Mouse (Mus musculus) midbrain, embryonic 14.5 days (tissue): Measurements from ENCODE around the gene Stat6. TPM values are rescaled to one million over a fixed set of nuclear protein-coding genes. Genes with fewer than 3 reads are reported as not detected.

Experiments used
- ATAC-seq: fragments of 200-750 bp; cut with Nextera tagmentation; 2 replicates; pipeline ENCODE4 v1.8.0; 2017; ENCODE audit warnings: moderate number of reproducible peaks, moderate library complexity; ENCODE audit not compliant: low FRiP score, low TSS enrichment
- DNase-seq: peaks from one replicate; pipeline ENCODE4 v3.0.0-alpha.2; 2015
- H3K27ac ChIP-seq: fragments of 300-500 bp; sonication (generic); replicated peaks from 2 replicates; pipeline ENCODE4 v1.5.1; 2014; ENCODE audit warnings: mild to moderate bottlenecking, low read depth, low read length, moderate library complexity
- H3K27me3 ChIP-seq: fragments of 300-500 bp; sonication (generic); 2 replicates; pipeline ENCODE4 v1.6.1; 2014; ENCODE audit warnings: low read length, control low read depth, mixed read lengths; ENCODE audit not compliant: control insufficient read depth, insufficient read depth
- H3K36me3 ChIP-seq: fragments of 300-500 bp; sonication (generic); 2 replicates; pipeline ENCODE4 v1.6.1; 2014; ENCODE audit warnings: low read length, control low read depth; ENCODE audit not compliant: control insufficient read depth, insufficient read depth
- H3K4me1 ChIP-seq: fragments of 300-500 bp; sonication (generic); 2 replicates; pipeline ENCODE4 v1.6.1; 2014; ENCODE audit warnings: mild to moderate bottlenecking, antibody characterized with exemption, low read length, control low read depth; ENCODE audit not compliant: control insufficient read depth, insufficient read depth
- H3K4me2 ChIP-seq: fragments of 300-500 bp; sonication (generic); 2 replicates; pipeline ENCODE4 v1.6.1; 2014; ENCODE audit warnings: mild to moderate bottlenecking, low read length, moderate library complexity
- H3K4me3 ChIP-seq: fragments of 300-500 bp; sonication (generic); replicated peaks from 2 replicates; pipeline ENCODE4 v1.5.1; 2014; ENCODE audit warnings: low read depth, low read length
- H3K9ac ChIP-seq: fragments of 300-500 bp; sonication (generic); replicated peaks from 2 replicates; pipeline ENCODE4 v1.6.1; 2014; ENCODE audit warnings: mild to moderate bottlenecking, low read length, moderate library complexity
- H3K9me3 ChIP-seq: fragments of 300-500 bp; sonication (generic); 2 replicates; pipeline ENCODE4 v1.6.1; 2016; ENCODE audit warnings: low read length, control low read depth, mixed read lengths; ENCODE audit not compliant: control insufficient read depth
- WGBS: fragments of 180-500 bp; shearing (Covaris S2); extraction: QIAGEN DNeasy Blood & Tissue Kit; methylation state at CpG from one replicate; pipeline ENCODE4 v1.1.7; 2014; 5-methylcytosine and 5-hydroxymethylcytosine counted together
- polyA plus RNA-seq: library from polyadenylated mRNA; unstranded; fragments of >200 nt; fragmentation: Nextera tagmentation; extraction: Ambion mirVana; gene quantifications from 2 replicates; pipeline ENCODE4 v1.2.1, GENCODE M21; 2014

The Stat6 gene
- polyA plus RNA-seq, 1 experiment from 2014 or later: 4.0 TPM

DNA sequence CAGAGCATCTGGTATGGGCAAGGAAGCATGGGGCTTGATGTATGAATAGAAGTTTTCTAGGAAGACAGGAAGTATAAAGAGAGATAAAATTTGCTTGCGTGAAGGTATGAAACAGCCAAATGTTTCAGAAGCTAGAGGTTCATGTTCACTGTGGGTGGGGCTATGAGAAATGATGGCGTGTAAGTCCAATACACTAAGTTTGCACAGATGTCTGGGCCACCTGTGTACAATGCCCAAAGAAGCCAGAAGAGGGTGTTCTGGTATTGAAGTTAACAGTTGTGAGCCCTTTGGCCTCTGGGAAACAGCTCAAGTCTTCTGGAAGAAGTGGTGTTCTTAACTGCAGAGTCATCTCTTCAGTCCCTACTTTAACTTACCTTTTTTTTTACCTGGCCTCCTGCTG is 27.4 kb downstream of the Stat6 start:
- Histone ChIP-seq H3K9me3 (no peaks in the 10 kb centered on the region), H3K27me3 (peaks cover 28% of the 10 kb centered on the region), H3K27ac (no peak overlapping the region), H3K36me3 (no peaks in the 10 kb centered on the region), H3K4me1 (peaks cover 10% of the 10 kb centered on the region; the same call in 1 of the 2 replicates), H3K4me3 (no peak overlapping the region), H3K9ac (no peak overlapping the region), H3K4me2 (no peak overlapping the region)
- ATAC-seq (no peak), DNase-seq (no peak)
- 89% methylated on average over 2 of the region's 2 CpGs for WGBS

- no peak for DNase-seq
- WGBS: 49% methylated on average over 2 of the region's 2 CpGs
- H3K4me3 ChIP-seq: no peak overlapping the region
- no peaks in the 10 kb centered on the region for H3K9me3 ChIP-seq
- no peak overlapping the region for H3K9ac ChIP-seq
- H3K4me1 ChIP-seq: peaks cover 3% of the 10 kb centered on the region; the same call in 1 of the 2 replicates
- no peaks in the 10 kb centered on the region for H3K36me3 ChIP-seq
- no peak overlapping the region for H3K27ac ChIP-seq
- peaks cover 17% of the 10 kb centered on the region for H3K27me3 ChIP-seq
- no peak for ATAC-seq
- H3K4me2 ChIP-seq: no peak overlapping the region
Measured at GRCm38 (mm10) chr10:127671276-127671675, 28.5 kb downstream of the Stat6 start.

DNA sequence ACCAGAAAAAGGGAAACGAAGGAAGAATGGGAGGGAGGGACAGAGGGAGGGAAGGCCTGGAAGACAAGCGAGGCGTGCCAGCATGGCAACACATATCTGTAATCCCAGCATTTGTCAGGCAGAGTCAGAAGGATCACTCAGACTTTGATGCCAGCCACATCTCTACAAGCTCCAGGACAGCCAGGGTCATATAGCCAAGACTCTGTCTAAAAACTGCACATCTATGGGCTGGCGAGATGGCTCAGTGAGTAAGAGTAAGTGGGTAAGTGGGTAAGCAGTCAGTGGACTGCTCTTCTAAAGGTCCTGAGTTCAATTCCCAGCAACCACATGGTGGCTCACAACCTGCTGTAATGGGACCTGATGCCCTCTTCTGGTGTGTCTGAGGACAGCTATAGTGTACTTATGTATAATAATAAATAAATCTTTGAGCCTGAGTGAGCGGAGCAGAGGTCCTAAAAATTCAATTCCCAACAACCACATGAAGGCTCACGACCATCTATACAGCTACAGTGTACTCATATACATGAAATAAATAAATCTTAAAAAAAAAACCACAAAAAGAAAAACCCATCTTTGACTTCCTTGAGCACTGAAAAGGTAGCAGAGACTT is 31.4 kb downstream of the Stat6 start:
- DNase-seq: no peak
- no peak for ATAC-seq
- no peak overlapping the region for H3K4me2 ChIP-seq
- H3K4me3 ChIP-seq: no peak overlapping the region
- H3K27ac ChIP-seq: no peak overlapping the region
- WGBS: 93% methylated on average over 6 of the region's 6 CpGs
- no peak overlapping the region for H3K9ac ChIP-seq
- H3K9me3 ChIP-seq: no peaks in the 10 kb centered on the region
- peaks cover 3% of the 10 kb centered on the region; the same call in 1 of the 2 replicates for H3K4me1 ChIP-seq
- no peaks in the 10 kb centered on the region for H3K27me3 ChIP-seq
- no peaks in the 10 kb centered on the region for H3K36me3 ChIP-seq

DNA sequence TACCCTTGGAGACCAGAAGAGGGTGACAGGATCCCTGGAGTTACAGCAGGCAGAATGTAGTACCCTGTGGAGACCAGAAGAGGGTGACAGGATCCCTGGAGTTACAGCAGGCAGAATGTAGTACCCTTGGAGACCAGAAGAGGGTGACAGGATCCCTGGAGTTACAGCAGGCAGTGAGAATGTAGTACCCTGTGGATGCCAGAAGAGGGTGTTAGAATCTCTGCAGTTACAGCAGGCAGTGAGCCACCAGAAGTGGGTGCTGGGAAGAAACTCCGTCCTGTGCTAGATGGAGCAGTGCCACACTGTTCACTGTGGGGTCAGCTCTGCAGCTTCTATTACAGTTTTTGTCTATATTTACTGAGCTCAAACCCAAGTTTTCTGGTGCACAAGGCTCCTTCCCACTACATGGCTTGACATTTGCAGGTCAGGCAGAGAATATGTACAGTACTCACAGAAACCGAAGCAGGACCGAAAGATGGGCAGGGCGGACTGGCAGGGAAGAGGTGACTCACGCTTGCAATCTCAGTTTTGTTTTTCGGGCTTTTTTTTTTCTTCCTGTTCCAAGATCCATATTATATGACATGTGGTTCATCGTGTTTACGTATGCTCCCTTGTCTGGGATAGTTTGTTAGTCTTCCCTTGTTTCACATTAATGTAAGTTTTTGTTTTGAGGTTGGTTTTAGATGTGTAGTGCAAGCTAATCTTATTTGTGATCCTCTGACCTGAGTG is 32.2 kb downstream of the Stat6 start:
- ATAC-seq (no peak), DNase-seq (peak; percentile 86)
- Histone ChIP-seq H3K4me3 (no peak overlapping the region), H3K9ac (no peak overlapping the region), H3K27me3 (no peaks in the 10 kb centered on the region), H3K4me1 (peaks cover 3% of the 10 kb centered on the region; the same call in 1 of the 2 replicates), H3K4me2 (no peak overlapping the region), H3K27ac (no peak overlapping the region), H3K9me3 (no peaks in the 10 kb centered on the region), H3K36me3 (no peaks in the 10 kb centered on the region)
- 89% methylated on average over 8 of the region's 8 CpGs for whole genome bisulfite sequencing

GRCm38 (mm10) chr10:127675859-127676398 is 33.1 kb downstream of the Stat6 start:
- Histone ChIP-seq H3K27me3 (no peaks in the 10 kb centered on the region), H3K4me3 (peak overlapping the region; percentile 66), H3K4me1 (peaks cover 3% of the 10 kb centered on the region; the same call in 1 of the 2 replicates), H3K36me3 (no peaks in the 10 kb centered on the region), H3K4me2 (peak overlapping the region; percentile 67), H3K27ac (no peak overlapping the region), H3K9ac (no peak overlapping the region; the same call in 1 of the 2 replicates), H3K9me3 (no peaks in the 10 kb centered on the region)
- no peak for ATAC-seq
- DNase-seq: no peak
- WGBS: 56% methylated on average over 5 of the region's 5 CpGs

- under 1% methylated on average over 68 of the region's 71 CpGs for WGBS
- H3K27ac ChIP-seq: 0 out of 2 replicates have a peak overlapping the region, but pooled peaks have one; percentile 20
- peak overlapping the region; percentile 66 for H3K4me3 ChIP-seq
- no peaks in the 10 kb centered on the region for H3K9me3 ChIP-seq
- H3K27me3 ChIP-seq: no peaks in the 10 kb centered on the region
- no peaks in the 10 kb centered on the region for H3K36me3 ChIP-seq
- peak; percentile 98 for ATAC-seq
- H3K4me1 ChIP-seq: peaks cover 3% of the 10 kb centered on the region; the same call in 1 of the 2 replicates
- peak overlapping the region; percentile 98 for H3K4me2 ChIP-seq
- DNase-seq: peak; percentile 99
- peak overlapping the region; percentile 72 for H3K9ac ChIP-seq
Measured at GRCm38 (mm10) chr10:127676691-127677548, 34.1 kb downstream of the Stat6 start.

GRCm38 (mm10) chr10:127677591-127678336 is 35.0 kb downstream of the Stat6 start:
- DNase-seq (peak; percentile 84), ATAC-seq (no peak)
- Histone ChIP-seq H3K4me2 (peak overlapping the region; percentile 98), H3K4me3 (peak overlapping the region; percentile 66), H3K27ac (no peak overlapping the region), H3K9ac (peak overlapping the region; percentile 72), H3K27me3 (no peaks in the 10 kb centered on the region), H3K9me3 (no peaks in the 10 kb centered on the region), H3K4me1 (peaks cover 3% of the 10 kb centered on the region; the same call in 1 of the 2 replicates), H3K36me3 (no peaks in the 10 kb centered on the region)
- WGBS: 14% methylated on average over 14 of the region's 14 CpGs

DNA sequence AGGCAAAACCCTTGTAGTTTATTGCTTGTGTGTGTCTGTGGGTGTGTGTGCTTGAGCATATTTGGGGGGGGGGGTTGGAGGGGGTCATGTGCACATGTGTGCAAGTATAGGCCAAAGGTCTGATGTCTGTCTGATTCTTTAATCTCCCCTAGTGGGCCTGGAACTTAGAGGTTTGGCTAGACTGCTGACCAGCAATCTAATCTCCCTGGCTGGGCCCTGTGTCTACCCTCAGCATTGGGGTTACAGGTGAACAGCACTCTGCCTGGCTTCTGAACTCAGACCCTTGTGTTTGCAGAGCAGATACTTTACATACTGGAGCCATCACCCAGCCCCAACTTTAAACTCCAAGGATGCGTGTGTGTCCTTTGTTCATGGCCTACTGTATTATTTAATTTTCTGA is 36.4 kb downstream of the Stat6 start:
- Histone ChIP-seq H3K4me1 (peaks cover 3% of the 10 kb centered on the region; the same call in 1 of the 2 replicates), H3K4me3 (no peak overlapping the region), H3K27me3 (no peaks in the 10 kb centered on the region), H3K27ac (no peak overlapping the region), H3K36me3 (no peaks in the 10 kb centered on the region), H3K9ac (no peak overlapping the region), H3K4me2 (no peak overlapping the region), H3K9me3 (no peaks in the 10 kb centered on the region)
- DNase-seq: no peak
- WGBS: 91% methylated on average over 1 of the region's 1 CpGs
- ATAC-seq: no peak
